Mouse (Mus musculus): ENCODE data around the gene Vps53.
"Not testable (repeated sequence)": the region's sequence is repeated elsewhere in the genome, so short reads cannot be mapped to it uniquely, and the experiment has no call there.

Vps53 gene

GRCm38 (mm10) chr11:76179495-76180145, at the start of gene Vps53, which contains the start of gene Fam57a:
Gene Vps53, minus strand, starts transcription at chr11:76179647.
Gene Fam57a, plus strand, starts transcription at chr11:76179671.
- in situ Hi-C loops (cut with MboI, MseI), result no loop called here

- in situ Hi-C loops (cut with MboI, MseI), result no loop called here
Observed at GRCm38 (mm10) chr11:76225051-76225450, 45.6 kb upstream of the Vps53 start.

- in situ Hi-C loops (cut with MboI, MseI), result no loop called here
Observed at GRCm38 (mm10) chr11:76224631-76225030, 45.2 kb upstream of the Vps53 start.

- in situ Hi-C loops (cut with MboI, MseI), result no loop called here
Observed at GRCm38 (mm10) chr11:76217390-76217800, 37.9 kb upstream of the Vps53 start, which contains the start of the genes Dbil5 and Gemin4. Gene Dbil5, plus strand, starts transcription at chr11:76217608. Gene Gemin4, minus strand, starts transcription at chr11:76217664.

GRCm38 (mm10) chr11:76216681-76217389, 37.4 kb upstream of the Vps53 start:
- in situ Hi-C loops (cut with MboI, MseI), result no loop called here

GRCm38 (mm10) chr11:76216049-76216540, 36.6 kb upstream of the Vps53 start:
- in situ Hi-C loops (cut with MboI, MseI), result no loop called here

- in situ Hi-C loops (cut with MboI, MseI), result no loop called here
Observed at GRCm38 (mm10) chr11:76215011-76215410, 35.6 kb upstream of the Vps53 start.

DNA sequence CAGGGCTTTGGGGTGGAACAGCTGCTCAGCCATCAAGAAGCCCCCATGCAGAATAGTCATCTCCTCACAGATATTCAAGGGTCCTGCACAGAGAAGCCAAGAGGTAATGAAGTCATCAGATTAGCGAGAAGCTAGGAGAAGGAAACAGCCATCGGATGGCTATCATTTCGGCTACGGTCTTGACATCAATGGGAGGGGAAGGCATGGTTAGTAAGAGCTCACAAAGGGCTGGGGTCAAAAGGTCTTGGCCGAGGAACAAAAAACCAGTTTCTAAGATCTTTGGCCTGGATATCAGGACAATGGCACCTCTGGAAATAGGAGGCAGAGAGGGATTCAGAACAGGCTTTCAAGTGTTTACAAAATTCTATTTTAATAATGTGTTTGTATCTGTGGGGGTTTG, 34.4 kb upstream of the Vps53 start:
- in situ Hi-C loops (cut with MboI, MseI), result no loop called here

- in situ Hi-C loops (cut with MboI, MseI), result not testable (repeated sequence)
Observed at GRCm38 (mm10) chr11:76211595-76211994, 32.1 kb upstream of the Vps53 start.

- in situ Hi-C loops (cut with MboI, MseI), result no loop called here
Observed at GRCm38 (mm10) chr11:76210228-76210985, 31.0 kb upstream of the Vps53 start.

- in situ Hi-C loops (cut with MboI, MseI), result no loop called here
Observed at GRCm38 (mm10) chr11:76206793-76207192, 27.3 kb upstream of the Vps53 start.

DNA sequence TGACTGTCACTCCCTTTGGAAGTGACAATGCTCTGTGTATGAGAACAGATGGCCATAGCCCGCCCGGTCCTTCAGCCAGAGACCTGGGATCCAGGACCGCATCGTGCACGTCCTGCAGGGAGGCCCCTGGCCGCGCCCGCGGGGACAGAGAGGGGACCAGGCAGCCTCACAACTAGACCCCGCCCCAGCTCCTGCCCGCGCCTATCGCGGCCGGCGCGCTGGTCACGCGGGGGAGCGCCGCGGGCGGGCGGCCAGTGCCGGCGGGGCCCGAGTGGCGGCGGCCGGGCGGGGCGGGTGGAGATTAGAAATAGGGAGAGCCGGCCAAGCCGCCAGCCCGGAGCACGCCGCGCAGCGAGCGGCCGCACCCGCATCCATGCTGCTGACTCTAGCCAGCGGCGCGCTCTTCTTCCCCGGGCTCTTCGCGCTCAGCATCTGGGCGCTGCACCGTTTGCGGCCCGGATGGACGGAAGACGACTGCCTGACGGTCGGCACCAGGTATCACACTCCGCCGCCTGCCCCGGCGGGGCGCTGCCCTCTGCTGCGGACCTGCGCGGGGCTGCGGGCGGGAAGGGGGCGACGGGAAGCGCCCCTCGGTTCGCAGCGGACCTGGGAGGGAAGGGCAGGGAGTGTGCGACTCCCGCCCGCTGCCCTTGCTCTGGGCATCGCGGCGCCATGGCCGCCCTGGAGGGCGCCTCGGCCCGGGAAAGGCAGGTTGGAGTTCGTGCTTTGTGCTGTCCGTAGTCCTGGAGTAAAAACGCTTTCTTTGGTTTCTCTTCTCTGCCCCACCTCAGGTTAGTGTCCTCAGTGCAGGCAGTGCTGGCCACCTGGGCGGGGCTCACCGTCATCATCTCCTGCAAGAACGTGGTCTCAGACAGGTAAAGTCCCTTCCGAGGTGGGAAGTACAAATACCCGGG, 22.6 kb upstream of the Vps53 start:
- in situ Hi-C loops (cut with MboI, MseI), result no loop called here

DNA sequence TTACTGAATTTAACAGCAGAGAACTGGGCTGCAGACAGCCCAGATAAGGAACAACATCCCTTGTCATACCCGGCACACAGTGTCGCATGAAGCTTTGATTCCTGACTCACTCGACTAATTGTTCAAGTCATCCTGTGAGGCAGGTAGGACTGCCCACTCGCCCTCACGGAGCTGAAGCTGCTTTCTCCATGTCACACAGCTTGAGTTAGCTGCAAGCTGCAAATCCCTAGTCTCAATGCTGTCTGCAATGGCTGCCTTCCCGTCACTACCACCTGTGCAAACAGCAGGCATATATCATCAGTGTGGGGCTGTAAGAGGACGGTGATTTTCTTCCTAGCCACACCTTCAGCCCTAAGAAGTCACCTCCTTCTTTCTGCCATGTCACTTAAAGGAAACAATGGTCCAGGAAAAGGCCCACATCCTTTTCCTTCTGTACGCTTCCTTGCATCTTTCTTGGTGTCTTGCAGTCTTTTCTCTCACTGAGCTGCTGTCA, 17.6 kb upstream of the Vps53 start:
- in situ Hi-C loops (cut with MboI, MseI), result no loop called here

- in situ Hi-C loops (cut with MboI, MseI), result no loop called here
Observed at GRCm38 (mm10) chr11:76196275-76196976, 17.0 kb upstream of the Vps53 start.

DNA sequence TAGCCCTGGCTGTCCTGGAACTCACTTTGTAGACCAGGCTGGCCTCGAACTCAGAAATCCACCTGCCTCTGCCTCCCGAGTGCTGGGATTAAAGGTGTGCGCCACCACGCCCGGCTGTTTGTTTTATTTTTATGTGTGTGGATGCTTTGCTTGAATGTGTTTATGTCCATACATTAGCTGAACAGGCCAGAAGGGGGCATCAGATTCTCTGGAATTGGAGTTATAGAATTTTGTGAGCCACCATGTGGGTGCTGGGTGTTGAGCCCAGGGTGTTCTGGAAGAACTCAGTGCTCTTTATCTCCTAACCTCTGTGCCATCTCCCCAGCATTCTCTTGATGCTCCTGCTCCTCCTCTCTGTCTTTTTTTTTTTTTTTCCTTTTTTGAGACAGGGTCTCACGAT, 7.5 kb upstream of the Vps53 start:
- in situ Hi-C loops (cut with MboI, MseI), result no loop called here

GRCm38 (mm10) chr11:76183745-76184144, 4.3 kb upstream of the Vps53 start:
- in situ Hi-C loops (cut with MboI, MseI), result no loop called here

GRCm38 (mm10) chr11:76180146-76180540, 696 bp upstream of the Vps53 start:
- in situ Hi-C loops (cut with MboI, MseI), result no loop called here

DNA sequence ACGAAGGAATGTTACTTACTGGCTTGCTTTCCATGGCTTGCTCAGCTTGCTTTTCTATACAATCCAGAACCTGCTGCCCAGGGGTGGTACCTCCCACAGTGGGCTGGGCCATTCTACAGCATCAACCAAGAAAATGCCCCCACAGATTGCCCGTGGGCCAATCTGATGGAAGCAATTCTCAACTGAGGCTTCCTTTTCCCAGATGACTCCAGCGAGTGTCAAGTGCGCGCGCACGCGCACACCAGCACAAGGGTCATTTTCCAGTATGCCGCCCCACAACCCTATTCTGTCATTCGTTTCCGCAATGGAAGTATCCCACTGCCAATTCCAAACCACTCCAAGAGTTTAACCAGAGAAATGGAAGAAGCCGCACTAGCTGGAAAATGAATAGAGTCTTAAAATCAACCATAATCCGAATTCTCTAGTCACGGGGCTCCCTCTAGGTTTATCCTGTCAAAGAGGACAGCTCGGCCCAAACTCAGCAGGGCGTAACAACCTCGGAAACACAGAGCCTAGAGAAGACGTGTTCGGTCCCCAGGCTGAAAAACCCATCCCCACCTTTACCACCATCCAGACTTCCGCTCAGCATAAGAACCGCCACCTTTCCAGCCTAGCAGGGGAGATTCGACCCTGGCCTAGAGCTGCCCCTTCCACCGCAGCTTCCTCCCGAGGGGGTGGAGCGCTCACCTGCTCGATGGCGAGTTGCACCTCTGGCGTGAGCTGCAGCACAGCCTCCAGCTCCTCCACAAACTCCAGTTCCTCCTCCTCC, 537 bp downstream of the Vps53 start:
- in situ Hi-C loops (cut with MboI, MseI), result no loop called here

DNA sequence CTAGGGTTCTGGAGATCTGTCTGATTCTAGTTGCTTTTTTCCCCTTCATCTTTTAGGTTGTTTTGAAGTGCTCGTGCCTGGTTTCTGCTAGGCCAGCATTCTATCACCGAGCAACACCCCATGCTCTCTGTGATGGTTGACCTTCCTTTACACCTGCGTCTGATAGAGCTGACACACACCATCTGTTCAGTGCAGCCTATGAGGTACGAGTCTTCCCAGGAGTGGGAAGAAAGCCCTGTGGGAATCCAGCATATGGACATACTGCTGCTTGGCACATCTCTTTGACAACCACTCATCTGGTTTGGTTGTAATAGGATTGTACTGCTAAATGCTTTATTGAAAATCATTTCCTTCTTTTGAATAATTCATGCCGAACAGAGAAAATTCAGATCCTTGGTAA, 9.2 kb downstream of the Vps53 start:
- in situ Hi-C loops (cut with MboI, MseI), result loop anchor here in 1 of 2 experiments (5.0 kb wide), 1 partner anchor 83 kb away; no protein-coding TSS in a partner anchor
